Mouse (Mus musculus) megakaryocyte, adult 5-6 weeks (primary cell): Measurements from ENCODE around the gene Vav3. TPM values are rescaled to one million over a fixed set of nuclear protein-coding genes. Genes with fewer than 3 reads are reported as not detected.

Experiments used
- ATAC-seq: 2 replicates; pipeline ENCODE4 v1.8.0; 2016; ENCODE audit warnings: mild to moderate bottlenecking, inconsistent platforms; ENCODE audit not compliant: poor library complexity, severe bottlenecking
- total RNA-seq, 2 experiments: library from RNA; stranded (forward) in 1 of 2; stranded (reverse) in 1 of 2; fragments of 153-499, 151-499 nt in 1 of 2; fragments of 221-1000, 200-1000 nt in 1 of 2; gene quantifications; 2 replicates each; pipeline versions ENCODE4 v1.2.3 to v1.2.4; 2015 to 2017

Gene Vav3
- total RNA-seq, 2 experiments from 2014 or later, result 44.2 to 60.9 TPM

DNA sequence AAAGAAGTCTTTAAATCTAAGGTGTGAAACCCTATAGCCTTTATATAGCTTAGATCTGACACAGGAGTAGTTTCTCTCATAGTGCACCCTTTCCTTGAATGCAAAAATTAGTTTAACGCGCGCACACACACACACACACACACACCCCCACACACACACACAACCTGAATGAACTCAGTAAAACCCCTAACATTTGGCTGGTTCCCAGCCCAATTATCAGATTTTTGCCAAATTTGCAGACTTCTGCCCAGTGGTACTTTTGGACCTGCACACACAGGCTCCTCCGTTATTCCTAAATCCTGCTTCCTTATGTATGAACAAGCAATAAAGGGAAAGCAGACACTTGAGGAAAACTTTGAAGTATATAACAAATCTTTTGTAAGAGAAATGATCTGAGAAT, 313.9 kb downstream of the Vav3 start:
- no peak for ATAC-seq

DNA sequence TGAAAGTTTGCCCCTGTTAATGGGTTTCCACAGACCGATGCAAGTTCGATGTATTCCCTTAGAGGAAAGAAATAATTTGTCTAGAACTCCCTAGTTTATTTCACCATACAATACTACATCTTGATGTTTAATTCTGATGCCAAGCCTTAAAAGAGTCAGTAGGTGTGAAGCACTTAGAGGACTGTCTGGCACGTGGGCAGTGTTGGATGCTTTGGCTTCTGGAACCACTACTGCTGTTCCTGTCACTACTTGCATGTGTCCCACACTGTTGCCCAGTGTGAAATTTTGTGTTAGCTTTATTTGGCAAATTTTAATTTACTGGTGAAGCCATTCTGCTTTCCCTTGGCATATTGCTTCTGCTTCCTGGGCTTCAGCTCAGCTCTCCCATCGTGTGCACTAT, 331.3 kb downstream of the Vav3 start:
- no peak for ATAC-seq

DNA sequence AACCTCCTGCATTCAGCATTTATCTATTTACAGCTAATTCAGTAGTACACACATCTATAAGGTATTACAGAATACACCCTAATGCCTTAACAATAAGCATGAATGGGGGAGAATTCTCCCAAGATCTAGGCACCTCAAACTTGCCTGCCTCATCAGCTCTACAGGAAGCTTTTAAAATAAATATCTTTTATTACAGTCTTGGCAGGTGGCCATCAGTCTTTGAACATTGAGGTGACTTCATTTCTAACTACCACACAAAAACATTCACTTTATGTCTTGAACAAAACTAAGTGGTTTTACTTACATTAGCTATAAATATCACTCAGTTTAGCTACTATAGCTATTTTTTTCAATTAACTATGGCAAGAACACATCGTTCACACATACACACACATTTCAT, 332.5 kb downstream of the Vav3 start:
- ATAC-seq, result no peak

DNA sequence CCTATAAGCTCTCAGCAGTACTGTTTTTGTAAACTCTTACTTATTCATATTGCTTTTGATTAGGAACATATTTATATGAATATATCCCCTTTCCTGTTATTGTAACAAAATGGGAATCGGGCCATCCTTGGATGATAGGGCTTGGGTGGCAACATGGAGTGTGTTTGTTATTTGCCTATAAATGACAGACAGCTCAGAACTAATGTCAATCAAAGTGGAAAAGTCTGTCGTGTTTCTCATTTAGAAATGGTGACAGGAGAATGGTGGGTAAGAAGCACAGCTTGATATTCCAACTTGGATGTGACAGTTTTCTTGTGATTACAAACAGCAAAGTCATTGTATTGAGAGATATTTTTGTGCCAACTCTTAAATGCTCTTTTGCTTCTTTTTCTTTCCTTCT, 339.8 kb downstream of the Vav3 start:
- ATAC-seq, result no peak

DNA sequence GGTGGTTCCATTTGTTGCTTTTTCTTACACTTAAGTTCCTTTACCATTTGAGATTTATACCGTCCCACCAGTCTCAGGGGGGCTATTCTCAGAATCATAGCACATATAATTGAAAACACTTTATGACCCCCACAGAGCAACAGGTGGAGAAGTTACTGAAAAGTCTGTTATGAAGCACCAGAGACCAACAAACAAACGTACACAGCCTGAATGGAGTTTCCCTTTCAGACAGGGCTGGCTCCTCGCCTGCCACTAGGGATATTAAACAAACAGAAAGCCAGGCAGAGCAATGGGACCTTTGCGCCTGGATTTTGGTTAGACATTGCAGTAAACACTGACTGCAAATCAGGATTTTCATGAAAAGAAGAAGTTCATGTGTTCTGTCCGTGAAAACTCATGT, 341.4 kb downstream of the Vav3 start:
- no peak for ATAC-seq

DNA sequence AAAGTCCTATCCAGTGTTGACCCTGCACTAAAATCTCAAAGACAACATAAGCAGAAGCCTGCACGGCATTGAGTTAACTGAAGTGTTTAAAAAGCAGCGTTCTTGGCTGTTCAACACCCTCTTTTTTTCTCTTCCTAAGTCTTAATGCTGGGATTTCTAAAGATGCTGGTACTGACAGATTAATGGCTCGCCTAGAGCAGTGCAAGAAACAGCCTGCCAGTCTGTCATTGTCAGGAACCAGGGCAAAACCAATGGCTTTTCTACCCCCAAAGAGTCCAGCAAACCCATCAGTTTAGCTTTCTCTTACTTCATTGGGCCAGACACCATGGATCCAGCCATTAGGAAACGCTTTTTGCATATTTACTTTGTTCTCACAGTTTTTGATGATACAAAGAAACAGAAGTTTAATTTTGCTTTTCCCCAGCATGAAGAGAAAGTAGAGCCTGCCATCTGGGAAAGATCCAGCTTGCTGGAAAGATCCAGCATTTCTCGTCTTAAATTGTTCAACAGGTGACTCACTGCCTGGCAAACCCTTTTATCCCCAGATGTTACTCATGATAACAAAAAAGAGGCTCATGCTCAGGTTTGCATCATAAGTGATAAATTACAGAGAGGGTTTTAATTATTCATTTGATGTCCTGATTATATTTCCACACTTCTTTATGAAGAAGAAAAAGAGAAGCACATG, 343.3 kb downstream of the Vav3 start:
- ATAC-seq, result no peak

DNA sequence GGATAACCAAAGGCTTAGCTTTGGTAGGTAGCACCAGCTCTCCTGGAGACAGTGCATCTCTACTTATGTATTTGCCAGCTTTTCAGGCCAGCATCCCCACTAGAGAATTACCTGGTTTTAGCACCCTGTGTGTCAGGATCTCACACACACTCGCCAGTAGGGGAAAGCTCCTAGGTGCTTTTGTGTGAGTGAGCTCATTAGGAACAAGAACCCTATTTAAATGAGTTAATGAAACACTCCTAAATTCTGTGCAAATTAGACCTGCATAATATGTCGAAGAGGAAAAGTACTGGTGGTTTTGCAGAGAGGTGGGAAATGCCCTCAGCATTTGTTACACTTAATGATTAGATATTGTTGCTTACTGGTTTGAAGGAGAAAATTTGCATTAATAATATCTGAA, 350.1 kb downstream of the Vav3 start:
- ATAC-seq, result no peak

DNA sequence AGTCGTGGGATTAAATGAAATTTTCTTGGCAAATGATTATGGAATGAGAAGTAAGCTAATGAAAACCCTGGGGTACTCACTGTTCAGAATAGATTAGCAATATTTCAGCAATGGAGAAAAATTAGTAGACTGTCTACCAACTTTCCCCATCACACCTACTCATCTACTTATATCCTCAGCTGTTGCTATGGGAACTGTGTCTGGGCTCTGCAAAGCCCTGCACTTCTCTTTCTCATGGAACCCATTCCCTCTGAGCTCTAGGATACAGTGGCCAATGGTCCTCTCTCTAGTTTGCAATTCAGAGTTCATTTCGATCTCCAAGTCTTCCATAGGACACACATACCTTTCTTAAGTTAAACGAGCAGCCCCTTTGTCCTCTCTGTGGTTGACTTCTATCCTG, 352.2 kb downstream of the Vav3 start:
- no peak for ATAC-seq

DNA sequence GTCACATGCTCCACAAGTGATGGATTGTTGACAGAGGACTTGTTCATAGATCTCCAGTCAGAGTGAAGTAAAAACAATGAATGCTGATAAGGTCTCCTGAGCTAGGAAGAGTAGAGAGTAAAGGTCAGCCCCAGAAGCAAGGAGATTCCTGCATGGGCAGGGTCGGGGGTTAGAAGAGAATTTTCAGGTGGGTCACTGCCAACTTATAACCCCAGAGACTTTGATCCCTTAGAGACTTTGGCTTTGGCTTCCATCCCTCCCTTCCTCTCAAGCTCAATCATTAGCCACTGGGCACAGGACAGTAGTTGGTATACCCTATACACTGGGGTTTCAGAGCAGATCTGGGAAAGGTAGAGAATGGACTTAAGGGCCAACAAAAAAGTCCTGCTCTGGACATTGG, 360.8 kb downstream of the Vav3 start:
- no peak for ATAC-seq

DNA sequence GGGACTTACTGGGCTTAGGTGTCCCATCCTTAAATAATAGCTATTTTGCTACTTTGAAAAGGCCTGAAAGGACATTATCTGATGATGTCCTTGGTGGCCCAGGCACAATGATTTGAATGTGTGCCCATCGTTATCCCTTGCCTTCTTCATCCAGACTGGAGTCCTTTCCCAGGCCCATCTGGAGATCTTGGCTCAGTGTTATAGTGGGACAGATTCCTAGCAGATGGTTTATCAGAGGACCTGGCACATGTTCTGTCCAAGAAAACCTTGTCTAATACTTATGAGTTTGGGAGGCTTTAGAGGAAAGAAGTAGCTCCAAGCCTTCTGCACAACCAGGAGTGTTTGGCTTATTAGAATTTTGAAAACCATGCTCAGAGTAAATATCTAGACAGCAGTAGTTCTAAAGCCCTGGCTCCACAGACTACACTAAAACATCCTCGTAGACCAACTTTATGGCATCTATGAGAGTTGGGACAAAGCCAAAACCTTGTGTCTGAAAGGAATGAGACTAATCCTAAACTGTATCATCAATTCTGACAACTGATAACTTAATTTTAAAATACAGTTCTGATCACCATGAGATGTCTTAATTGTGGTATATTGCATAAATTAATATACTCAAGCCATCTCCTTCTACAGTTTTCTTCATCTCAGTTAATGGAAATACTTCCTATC, 367.5 kb downstream of the Vav3 start:
- ATAC-seq, result no peak

DNA sequence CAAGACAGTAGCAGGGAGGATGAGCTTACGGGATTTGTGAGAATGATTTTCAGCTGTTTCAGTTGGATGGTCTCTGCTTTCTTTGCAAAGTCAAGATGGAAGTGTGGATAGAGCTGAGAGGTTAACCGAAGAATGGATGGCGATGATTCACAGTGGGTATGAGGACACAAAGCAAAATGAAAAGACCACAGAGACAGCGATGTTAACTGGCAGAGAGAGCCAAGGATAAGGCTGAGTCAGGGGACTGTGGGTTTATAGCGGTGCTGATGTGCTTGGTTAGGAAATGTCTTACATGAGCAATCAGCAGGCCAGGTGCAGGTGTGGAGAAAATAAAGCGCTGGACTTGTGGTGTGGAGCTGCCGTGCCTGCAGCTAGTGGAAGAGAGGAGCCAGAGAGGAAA, 371.3 kb downstream of the Vav3 start:
- no peak for ATAC-seq

DNA sequence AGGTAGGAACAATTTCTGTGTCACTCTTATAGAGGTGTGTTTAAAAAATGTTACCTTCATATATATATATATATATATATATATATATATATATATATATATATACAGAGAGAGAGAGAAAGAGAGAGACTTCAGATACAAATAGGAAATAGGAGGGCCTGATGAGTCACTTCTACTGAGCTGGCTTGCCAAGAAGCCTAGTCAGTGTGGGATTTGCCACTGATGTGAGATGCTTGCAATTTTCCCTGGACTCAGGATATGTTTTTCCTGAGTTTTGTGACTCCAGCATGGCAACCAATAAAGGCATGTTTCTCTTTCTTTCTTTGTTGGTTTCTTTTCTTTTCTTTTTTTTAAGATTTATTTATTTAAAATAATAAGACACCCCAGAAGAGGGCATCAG, 374.0 kb downstream of the Vav3 start:
- ATAC-seq, result no peak

DNA sequence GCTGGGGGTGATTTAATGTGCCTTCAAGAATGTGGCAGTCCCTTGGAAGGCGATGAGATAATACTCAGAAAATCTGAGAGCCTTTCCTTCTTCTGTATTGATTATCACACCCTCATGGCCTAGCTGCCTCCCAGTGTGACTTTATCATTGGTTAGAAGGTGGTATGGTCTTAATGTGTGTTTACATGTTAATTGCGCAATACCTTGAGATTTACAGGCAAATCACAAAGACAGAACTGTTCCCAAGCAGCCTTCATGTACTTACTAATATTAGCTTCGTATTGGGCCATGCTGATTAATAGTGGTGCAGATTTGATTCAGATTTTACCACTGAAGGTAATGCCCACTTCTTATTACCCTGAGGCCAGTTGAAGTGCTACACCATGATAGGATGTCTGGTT, 381.3 kb downstream of the Vav3 start:
- ATAC-seq, result no peak

DNA sequence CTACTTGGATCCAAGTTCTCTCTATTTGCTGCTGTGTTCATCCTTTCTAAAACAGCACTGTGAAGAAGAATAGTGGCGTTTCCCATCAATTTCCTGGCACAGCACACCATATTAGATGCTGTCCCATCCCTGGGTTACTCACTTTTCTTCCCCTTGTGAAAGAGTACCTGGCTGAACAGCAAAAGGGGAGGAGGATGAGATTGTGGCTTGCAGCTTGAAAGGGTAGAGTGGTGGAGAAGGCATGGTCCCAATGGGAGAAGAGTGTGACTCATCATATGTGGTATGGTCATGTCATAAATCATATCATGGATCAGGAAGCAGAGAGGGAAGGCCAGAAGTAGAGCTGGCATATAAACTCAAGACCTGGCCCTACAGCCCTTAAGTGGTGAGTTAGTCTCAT, 386.3 kb downstream of the Vav3 start:
- no peak for ATAC-seq

DNA sequence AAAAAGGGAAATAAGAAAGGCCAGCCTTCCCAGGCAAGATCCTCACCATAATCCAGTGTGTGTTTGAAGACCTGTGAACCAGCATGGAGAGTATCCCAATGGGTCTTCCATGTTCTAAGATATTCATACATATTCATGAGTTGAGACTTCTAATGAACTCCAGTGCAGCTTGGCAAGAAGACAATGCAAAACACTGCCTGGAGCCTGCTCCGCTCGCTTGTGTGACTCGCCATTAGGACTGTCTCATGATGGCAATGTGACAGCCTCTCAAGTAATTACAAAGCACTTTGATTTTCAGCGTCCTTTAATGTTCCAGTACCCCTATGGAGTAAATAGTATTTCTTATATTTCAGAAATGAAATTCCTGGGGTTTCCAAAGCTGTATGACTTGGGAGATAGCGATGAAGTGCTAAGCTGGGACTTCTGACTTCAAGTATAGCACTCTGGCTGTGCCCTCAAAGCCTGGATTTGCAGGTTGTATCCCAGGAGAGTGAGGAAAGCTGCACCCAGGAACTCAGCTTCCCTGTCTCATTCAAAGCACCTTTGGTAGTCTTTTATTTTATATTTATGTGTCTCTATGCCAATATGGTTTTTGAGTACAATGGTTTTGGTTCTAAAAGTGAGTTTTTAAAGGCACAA, 391.3 kb downstream of the Vav3 start:
- no peak for ATAC-seq

DNA sequence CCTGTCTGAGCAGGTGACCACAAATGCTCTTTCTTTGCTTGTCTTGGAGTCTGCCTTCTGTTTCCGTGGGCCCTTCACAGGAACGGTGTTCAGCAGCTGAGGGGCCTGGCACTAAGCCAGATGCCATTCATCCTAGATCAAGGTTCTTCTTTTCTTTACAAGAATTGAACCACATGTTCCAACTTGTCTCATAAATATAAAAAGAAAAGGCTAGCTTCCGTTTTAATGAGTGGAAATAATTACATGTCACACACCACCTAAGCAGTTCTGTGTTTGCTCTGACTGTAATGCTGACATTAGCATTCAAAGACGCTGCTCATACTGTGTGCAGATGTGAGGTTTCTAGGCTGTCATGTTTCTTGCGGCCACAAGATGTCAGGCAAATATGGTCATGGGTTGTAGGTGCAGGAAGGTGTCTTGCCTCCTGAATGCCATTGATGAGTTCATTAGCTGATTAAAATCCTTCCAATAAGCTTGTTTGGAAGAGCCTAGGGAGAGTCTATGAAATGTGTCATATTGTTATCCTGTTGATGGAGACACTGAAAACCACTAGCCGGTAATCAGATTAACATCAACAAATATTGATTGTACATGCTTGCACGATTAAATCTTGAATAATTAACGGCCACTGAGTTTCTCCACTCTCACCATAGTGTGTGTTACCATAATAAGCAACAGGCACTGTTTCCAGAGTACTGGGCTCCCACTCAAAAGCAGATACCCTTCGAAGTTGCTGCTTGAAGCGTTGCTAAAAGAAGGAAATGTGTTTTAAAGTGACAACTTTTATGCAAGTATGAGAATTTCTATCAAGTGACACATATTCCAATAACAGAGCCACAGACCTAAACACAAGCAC, 392.1 kb downstream of the Vav3 start:
- no peak for ATAC-seq

Other genes with a start within 250 kb of the Vav3 start
- gene Slc25a24, start 217.5 kb upstream of the Vav3 start, total RNA-seq (2015), result 79.2 and 86.8 TPM in 2 replicates
- gene Slc25a24, start 217.5 kb upstream of the Vav3 start, total RNA-seq (2017), result 87.0 and 90.7 TPM in 2 replicates